Mouse (Mus musculus) myocyte (in vitro differentiated cells): ENCODE measurements around the gene Vbp1.

ENCODE experiments used
- CEBPB ChIP-seq: IDR thresholded peaks from 2 replicates; pipeline ENCODE4 v1.6.1; 2011; ENCODE audit warnings: mild to moderate bottlenecking, moderate library complexity; ENCODE audit not compliant: poor library complexity, insufficient read depth, severe bottlenecking
- E2F4 ChIP-seq: IDR thresholded peaks from one replicate; pipeline ENCODE4 v1.6.1; 2011; ENCODE audit warnings: mild to moderate bottlenecking, control low read depth, moderate library complexity; ENCODE audit not compliant: insufficient read depth
- MAX ChIP-seq: IDR thresholded peaks from one replicate; pipeline ENCODE4 v1.6.1; 2011; ENCODE audit warnings: low read depth, mild to moderate bottlenecking, control low read depth
- MYOD1 ChIP-seq, 3 experiments: IDR thresholded peaks; one replicate each; pipeline ENCODE4 v1.6.1; 2011; ENCODE audit warnings: control low read depth in 2 of 3, low read depth in 2 of 3, mild to moderate bottlenecking in 2 of 3, moderate library complexity in 1 of 3; ENCODE audit not compliant: insufficient read length in 2 of 3, control insufficient read depth in 1 of 3
- MYOG ChIP-seq, 3 experiments: IDR thresholded peaks; one replicate each; pipeline ENCODE4 v1.6.1; 2011; ENCODE audit warnings: control low read depth in 2 of 3, low read depth in 2 of 3, mild to moderate bottlenecking in 2 of 3; ENCODE audit not compliant: insufficient read length in 2 of 3, control insufficient read depth in 1 of 3, insufficient read depth in 1 of 3
- POLR2A ChIP-seq: IDR thresholded peaks from one replicate; pipeline ENCODE4 v1.6.1; 2011; ENCODE audit warnings: low read depth, mild to moderate bottlenecking, control low read depth, moderate library complexity; ENCODE audit not compliant: insufficient read length
- POLR2AphosphoS2 ChIP-seq: IDR thresholded peaks from one replicate; pipeline ENCODE4 v1.6.1; 2011; ENCODE audit warnings: low read depth, control low read depth; ENCODE audit not compliant: insufficient read length
- REST ChIP-seq: IDR thresholded peaks from one replicate; pipeline ENCODE4 v1.6.1; 2011; ENCODE audit warnings: mild to moderate bottlenecking, control low read depth, moderate library complexity; ENCODE audit not compliant: insufficient read depth, insufficient read length
- SRF ChIP-seq: IDR thresholded peaks from one replicate; pipeline ENCODE4 v1.6.1; 2011; ENCODE audit warnings: low read depth; ENCODE audit not compliant: control insufficient read depth, insufficient read length
- TCF12 ChIP-seq: IDR thresholded peaks from one replicate; pipeline ENCODE4 v1.6.1; 2011; ENCODE audit warnings: mild to moderate bottlenecking, control low read depth; ENCODE audit not compliant: poor library complexity, insufficient read depth, severe bottlenecking
- TCF3 ChIP-seq: IDR thresholded peaks from one replicate; pipeline ENCODE4 v1.6.1; 2011; ENCODE audit warnings: low read depth, control low read depth; ENCODE audit not compliant: insufficient read length
- USF1 ChIP-seq: IDR thresholded peaks from one replicate; pipeline ENCODE4 v1.6.1; 2011; ENCODE audit warnings: low read depth, mild to moderate bottlenecking, control low read depth, moderate library complexity

DNA sequence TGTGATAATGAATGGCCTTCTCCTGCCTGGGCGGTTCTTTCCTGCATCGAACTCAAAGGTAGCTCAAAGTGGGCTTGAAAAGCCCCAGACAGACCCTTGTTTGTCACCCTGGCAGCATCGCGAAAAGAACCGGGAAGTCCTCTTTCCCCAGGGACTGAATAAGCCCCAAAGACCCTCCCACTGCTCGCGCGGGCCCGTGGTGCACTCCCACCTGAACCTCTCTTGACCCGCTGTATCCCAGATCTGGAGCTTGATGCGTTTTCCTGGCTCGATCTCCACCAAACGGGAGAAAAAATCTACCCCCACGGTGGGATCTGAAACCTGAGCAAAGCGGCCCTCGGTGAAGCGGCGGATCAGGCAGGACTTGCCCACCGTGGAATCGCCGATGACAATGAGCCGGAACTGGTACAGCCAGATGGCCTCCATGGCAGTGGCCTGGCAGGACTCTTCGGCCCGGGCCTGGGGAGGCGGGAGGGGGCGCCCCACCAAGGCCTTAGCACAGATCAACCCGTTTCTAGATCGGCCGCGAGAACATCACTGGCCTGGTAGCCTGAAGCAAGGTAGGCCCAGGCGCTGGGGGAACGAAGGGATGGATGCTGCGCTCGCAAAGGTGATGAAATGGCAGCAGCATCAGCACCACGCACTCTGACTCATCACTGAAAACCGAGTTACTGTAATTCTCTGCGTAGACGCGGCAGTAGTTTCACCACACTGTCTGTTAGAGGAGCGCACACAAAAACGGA is 63.7 kb downstream of the Vbp1 start, which contains the start of gene Rab39b:
- TF ChIP-seq MAX: no peak
- peak; percentile 49 for TF ChIP-seq POLR2A
- no peak for TF ChIP-seq REST
- TF ChIP-seq POLR2AphosphoS2: no peak
- TF ChIP-seq CEBPB: 0 out of 2 replicates have a peak, but pooled peaks have one; percentile 27
- TF ChIP-seq E2F4: no peak
- no peak for TF ChIP-seq MYOG (IDR thresholded peaks at IDR 0.05; ENCODE audit: control insufficient read depth in 1 of 3, insufficient read depth in 1 of 3, insufficient read length in 2 of 3, low read depth in 2 of 3)
- no peak for TF ChIP-seq USF1
- TF ChIP-seq MYOD1 (IDR thresholded peaks at IDR 0.05; ENCODE audit: control insufficient read depth in 1 of 3, insufficient read length in 2 of 3, low read depth in 2 of 3): no peak
- TF ChIP-seq TCF3: no peak
- no peak for TF ChIP-seq SRF
- TF ChIP-seq TCF12: no peak
